Mouse (Mus musculus) adrenal gland, postnatal 14 days (tissue): Measurements from ENCODE around the gene Ptk7. TPM values are rescaled to one million over a fixed set of nuclear protein-coding genes. Genes with fewer than 3 reads are reported as not detected.
"Not testable (repeated sequence)": the region's sequence is repeated elsewhere in the genome, so short reads cannot be mapped to it uniquely, and the experiment has no call there.

Experiments
- DNase-seq: peaks from one replicate; pipeline ENCODE4 v3.0.0; 2021; ENCODE audit warnings: mixed read lengths
- total RNA-seq: library from RNA; stranded (reverse); gene quantifications from 2 replicates; pipeline ENCODE4 v1.2.3, GENCODE M21; 2021

Ptk7 gene
- total RNA-seq, 1 experiment from 2014 or later: 13.8 TPM

GRCm38 (mm10) chr17:46609721-46610514, 19.4 kb downstream of the Ptk7 start:
- DNase-seq: peak; percentile 50

- DNase-seq: no peak
Measured at GRCm38 (mm10) chr17:46605987-46606386, 23.3 kb downstream of the Ptk7 start.

- DNase-seq: no peak
Measured at GRCm38 (mm10) chr17:46605126-46605525, 24.2 kb downstream of the Ptk7 start.

- no peak for DNase-seq
Measured at GRCm38 (mm10) chr17:46603229-46603628, 26.1 kb downstream of the Ptk7 start.

- no peak for DNase-seq
Measured at GRCm38 (mm10) chr17:46602212-46602611, 27.1 kb downstream of the Ptk7 start.

GRCm38 (mm10) chr17:46600569-46600968, 28.7 kb downstream of the Ptk7 start:
- no peak for DNase-seq

GRCm38 (mm10) chr17:46598963-46599362, 30.3 kb downstream of the Ptk7 start:
- no peak for DNase-seq

GRCm38 (mm10) chr17:46597956-46598355, 31.3 kb downstream of the Ptk7 start:
- no peak for DNase-seq

GRCm38 (mm10) chr17:46595336-46595735, 34.0 kb downstream of the Ptk7 start:
- no peak for DNase-seq

GRCm38 (mm10) chr17:46594606-46595005, 34.7 kb downstream of the Ptk7 start:
- no peak for DNase-seq

- no peak for DNase-seq
Measured at GRCm38 (mm10) chr17:46593124-46593523, 36.2 kb downstream of the Ptk7 start.

- no peak for DNase-seq
Measured at GRCm38 (mm10) chr17:46591406-46591805, 37.9 kb downstream of the Ptk7 start.

GRCm38 (mm10) chr17:46590439-46590838, 38.9 kb downstream of the Ptk7 start:
- DNase-seq: no peak

- no peak for DNase-seq
Measured at GRCm38 (mm10) chr17:46589635-46590314, 39.5 kb downstream of the Ptk7 start.

GRCm38 (mm10) chr17:46588913-46589312, 40.4 kb downstream of the Ptk7 start:
- no peak for DNase-seq

- DNase-seq: no peak
Measured at GRCm38 (mm10) chr17:46588173-46588572, 41.1 kb downstream of the Ptk7 start.

- DNase-seq: no peak
Measured at GRCm38 (mm10) chr17:46586327-46586726, 43.0 kb downstream of the Ptk7 start.

- no peak for DNase-seq
Measured at GRCm38 (mm10) chr17:46578650-46579049, 50.7 kb downstream of the Ptk7 start.

- DNase-seq: peak; percentile 43
Measured at GRCm38 (mm10) chr17:46576070-46576469, 53.2 kb downstream of the Ptk7 start.

- DNase-seq: no peak
Measured at GRCm38 (mm10) chr17:46574535-46574934, 54.8 kb downstream of the Ptk7 start.

GRCm38 (mm10) chr17:46571005-46571404, 58.3 kb downstream of the Ptk7 start:
- DNase-seq: peak; percentile 54

- DNase-seq: no peak
Measured at GRCm38 (mm10) chr17:46559146-46559545, 70.2 kb downstream of the Ptk7 start.

GRCm38 (mm10) chr17:46558151-46558550, 71.2 kb downstream of the Ptk7 start:
- no peak for DNase-seq

GRCm38 (mm10) chr17:46557321-46557720, 72.0 kb downstream of the Ptk7 start:
- DNase-seq: not testable (repeated sequence)
